Mouse (Mus musculus): ENCODE results near the gene Elmo1. TPM values are rescaled to one million over a fixed set of nuclear protein-coding genes. Genes with fewer than 3 reads are reported as not detected.

The Elmo1 gene
- polyA plus RNA-seq, 1 experiment from 2014 or later, result 19.2 TPM

DNA sequence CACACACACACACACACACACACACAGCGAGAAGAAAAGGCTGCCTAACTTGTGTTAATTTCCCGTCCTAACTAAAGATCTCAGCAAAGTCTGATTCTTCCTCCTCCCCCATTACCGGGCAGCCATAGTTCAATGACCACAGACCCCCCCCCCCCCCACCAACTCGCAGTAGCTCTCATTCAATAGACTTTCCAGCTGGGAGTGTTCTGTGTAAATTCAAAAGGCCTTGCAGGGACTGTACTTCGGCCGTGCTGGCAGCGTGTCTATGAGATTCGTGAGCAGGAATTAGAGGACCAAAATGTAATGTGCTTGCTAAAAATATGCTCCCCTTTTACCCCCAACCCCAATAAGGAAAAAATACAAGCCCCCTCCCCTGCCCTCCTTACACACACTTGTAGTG, 466.8 kb downstream of the Elmo1 start:
- Histone ChIP-seq H3K27ac (no peak overlapping the region), H3K4me3 (no peak overlapping the region), H3K36me3 (no peaks in the 10 kb centered on the region), H3K9me3 (no peaks in the 10 kb centered on the region), H3K27me3 (ENCODE audit: insufficient read depth, poor library complexity, severe bottlenecking) (no peaks in the 10 kb centered on the region), H3K4me1 (replicated peaks) (no peaks in the 10 kb centered on the region)
- 68% methylated on average over 8 of the region's 8 CpGs for WGBS
- no peak for DNase-seq (ENCODE audit: low spot score)

DNA sequence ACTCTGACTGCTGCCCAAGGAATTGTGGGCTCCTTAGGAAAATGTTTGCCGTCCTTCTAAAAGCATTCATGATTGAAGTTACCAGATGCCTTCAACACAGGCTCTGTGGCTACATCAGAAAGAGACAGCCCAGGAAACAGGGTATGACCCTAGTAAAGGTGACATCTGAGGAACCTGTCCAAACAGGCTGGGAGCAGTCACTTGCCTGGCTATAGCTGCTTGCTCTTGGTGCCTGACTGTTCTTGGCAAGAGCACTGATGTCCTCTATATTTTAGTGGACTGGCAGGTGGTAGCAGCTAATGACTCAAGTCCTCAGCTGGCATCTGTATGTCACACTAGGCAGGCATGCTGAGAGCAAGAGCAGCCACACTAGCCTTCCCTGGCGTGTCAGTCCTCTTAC, 468.0 kb downstream of the Elmo1 start:
- Histone ChIP-seq H3K27ac (no peak overlapping the region), H3K4me1 (replicated peaks) (no peaks in the 10 kb centered on the region), H3K9me3 (no peaks in the 10 kb centered on the region), H3K4me3 (no peak overlapping the region), H3K36me3 (no peaks in the 10 kb centered on the region), H3K27me3 (ENCODE audit: insufficient read depth, poor library complexity, severe bottlenecking) (no peaks in the 10 kb centered on the region)
- no peak for DNase-seq (ENCODE audit: low spot score)
- 85% methylated on average over 2 of the region's 2 CpGs for WGBS

DNA sequence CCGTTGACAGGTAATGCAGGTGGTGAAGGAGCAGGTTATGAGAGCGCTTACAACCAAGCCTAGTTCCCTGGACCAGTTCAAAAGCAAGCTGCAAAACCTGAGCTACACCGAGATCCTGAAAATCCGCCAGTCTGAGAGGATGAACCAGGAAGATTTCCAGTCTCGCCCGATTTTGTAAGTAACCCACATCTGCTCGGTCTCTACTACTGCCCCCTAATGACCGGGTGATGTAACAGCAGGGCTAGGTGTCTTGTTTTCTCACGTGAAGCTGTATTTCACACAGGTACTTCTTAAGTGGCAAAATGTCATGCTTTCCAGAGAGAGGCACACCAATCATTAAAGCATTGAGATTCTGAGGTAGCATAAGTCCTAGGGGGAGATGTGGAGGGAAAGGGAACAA, 474.0 kb downstream of the Elmo1 start:
- Histone ChIP-seq H3K27me3 (ENCODE audit: insufficient read depth, poor library complexity, severe bottlenecking) (no peaks in the 10 kb centered on the region), H3K36me3 (no peaks in the 10 kb centered on the region), H3K4me1 (replicated peaks) (no peaks in the 10 kb centered on the region), H3K27ac (no peak overlapping the region), H3K9me3 (no peaks in the 10 kb centered on the region), H3K4me3 (no peak overlapping the region)
- 88% methylated on average over 9 of the region's 9 CpGs for WGBS
- DNase-seq (ENCODE audit: low spot score), result no peak

DNA sequence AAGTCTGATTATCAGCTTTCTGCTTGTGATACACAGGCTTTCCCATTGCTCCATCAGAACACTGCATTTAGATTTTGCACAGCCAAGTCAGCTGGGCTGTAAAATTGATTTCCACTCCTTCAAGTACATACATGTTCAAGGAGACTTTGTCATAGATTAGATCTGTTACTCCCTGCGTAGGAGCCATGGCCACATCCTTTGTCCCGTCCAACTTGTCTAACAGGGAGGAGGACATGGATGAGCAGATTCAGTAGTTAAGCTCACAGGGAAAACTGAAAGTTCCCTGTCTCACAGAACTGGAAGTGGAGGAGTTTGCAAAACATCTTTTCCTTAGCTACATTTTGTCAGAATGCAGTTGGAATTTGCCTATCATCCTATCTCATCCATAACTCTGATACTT, 484.8 kb downstream of the Elmo1 start:
- H3K9me3 ChIP-seq, result peaks cover 6% of the 10 kb centered on the region
- DNase-seq (ENCODE audit: low spot score), result no peak
- peaks cover 9% of the 10 kb centered on the region; the same call in 1 of the 2 replicates for H3K36me3 ChIP-seq
- no peak overlapping the region for H3K27ac ChIP-seq
- H3K4me1 ChIP-seq (replicated peaks), result no peaks in the 10 kb centered on the region
- no peaks in the 10 kb centered on the region for H3K27me3 ChIP-seq (ENCODE audit: insufficient read depth, poor library complexity, severe bottlenecking)
- no peak overlapping the region for H3K4me3 ChIP-seq
- WGBS, result 88% methylated on average over 2 of the region's 2 CpGs

DNA sequence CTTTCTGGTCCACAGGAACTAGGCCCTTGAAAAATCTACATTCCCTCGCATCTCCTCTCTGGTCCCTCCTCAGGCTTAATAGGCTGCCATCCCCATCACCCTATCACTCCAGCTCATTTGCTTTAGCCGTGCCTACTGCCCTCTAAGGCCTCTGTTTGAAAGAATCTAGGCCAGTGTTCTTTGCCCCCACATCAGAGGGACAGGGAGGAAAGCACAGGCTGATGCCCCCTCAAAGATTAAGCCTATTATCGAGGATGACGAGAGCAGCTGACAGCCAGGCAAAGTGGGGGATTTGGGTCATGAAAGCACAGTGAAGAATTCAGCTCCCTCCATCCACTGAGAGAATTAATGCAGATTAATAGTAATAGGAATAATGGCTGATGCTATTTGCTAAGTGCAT, 495.5 kb downstream of the Elmo1 start:
- no peak overlapping the region for H3K4me3 ChIP-seq
- no peak overlapping the region for H3K27ac ChIP-seq
- no peak for DNase-seq (ENCODE audit: low spot score)
- no peaks in the 10 kb centered on the region for H3K36me3 ChIP-seq
- H3K27me3 ChIP-seq (ENCODE audit: insufficient read depth, poor library complexity, severe bottlenecking), result no peaks in the 10 kb centered on the region
- H3K9me3 ChIP-seq, result no peaks in the 10 kb centered on the region
- H3K4me1 ChIP-seq (replicated peaks), result no peaks in the 10 kb centered on the region
- WGBS, result 84% methylated on average over 4 of the region's 4 CpGs

DNA sequence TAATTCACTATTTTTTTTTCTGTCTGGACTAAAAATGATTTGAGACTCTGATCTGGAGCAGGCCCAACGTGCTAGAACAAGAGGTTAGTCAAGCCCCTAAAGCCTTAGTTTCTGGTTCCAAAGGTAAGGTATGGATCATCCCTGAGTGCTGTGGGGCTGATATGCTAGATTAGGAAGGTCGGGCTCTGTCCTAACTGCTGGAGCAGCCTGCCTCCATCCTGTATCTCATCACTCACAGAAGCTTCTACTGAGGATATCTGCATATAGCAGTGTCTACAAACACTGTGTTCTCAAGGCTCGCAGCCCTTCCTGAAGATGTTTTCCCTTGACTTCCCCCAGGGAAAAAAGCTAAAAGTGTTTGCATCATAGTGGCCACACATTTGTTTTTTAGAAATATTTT, 496.1 kb downstream of the Elmo1 start:
- no peak overlapping the region for H3K27ac ChIP-seq
- no peak overlapping the region for H3K4me3 ChIP-seq
- H3K36me3 ChIP-seq, result no peaks in the 10 kb centered on the region
- H3K4me1 ChIP-seq (replicated peaks), result no peaks in the 10 kb centered on the region
- WGBS, result 85% methylated on average over 3 of the region's 3 CpGs
- no peaks in the 10 kb centered on the region for H3K9me3 ChIP-seq
- no peak for DNase-seq (ENCODE audit: low spot score)
- no peaks in the 10 kb centered on the region for H3K27me3 ChIP-seq (ENCODE audit: insufficient read depth, poor library complexity, severe bottlenecking)

DNA sequence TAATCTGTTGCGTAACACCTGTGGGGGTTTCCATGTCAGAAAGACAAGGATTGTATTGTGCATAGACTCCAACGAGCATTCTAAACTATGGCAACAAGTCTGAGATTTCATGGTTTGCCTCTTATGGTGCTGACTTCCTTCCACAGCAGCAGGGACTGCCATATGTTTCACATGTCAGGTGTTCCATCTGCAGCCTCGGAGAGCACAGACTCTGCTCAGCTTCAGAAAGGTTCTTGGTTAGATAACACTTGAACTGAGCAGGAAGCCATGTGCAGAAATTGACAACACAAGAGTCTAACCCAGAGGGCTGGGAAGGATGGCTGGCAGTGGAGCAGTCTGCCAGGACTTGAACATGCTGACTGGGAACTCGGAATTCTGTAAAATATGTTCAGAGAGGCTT, 500.6 kb downstream of the Elmo1 start:
- Histone ChIP-seq H3K27me3 (ENCODE audit: insufficient read depth, poor library complexity, severe bottlenecking) (no peaks in the 10 kb centered on the region), H3K4me1 (replicated peaks) (no peaks in the 10 kb centered on the region), H3K27ac (no peak overlapping the region), H3K9me3 (no peaks in the 10 kb centered on the region), H3K4me3 (no peak overlapping the region), H3K36me3 (no peaks in the 10 kb centered on the region)
- DNase-seq (ENCODE audit: low spot score), result no peak
- WGBS, result 82% methylated on average over 4 of the region's 4 CpGs

DNA sequence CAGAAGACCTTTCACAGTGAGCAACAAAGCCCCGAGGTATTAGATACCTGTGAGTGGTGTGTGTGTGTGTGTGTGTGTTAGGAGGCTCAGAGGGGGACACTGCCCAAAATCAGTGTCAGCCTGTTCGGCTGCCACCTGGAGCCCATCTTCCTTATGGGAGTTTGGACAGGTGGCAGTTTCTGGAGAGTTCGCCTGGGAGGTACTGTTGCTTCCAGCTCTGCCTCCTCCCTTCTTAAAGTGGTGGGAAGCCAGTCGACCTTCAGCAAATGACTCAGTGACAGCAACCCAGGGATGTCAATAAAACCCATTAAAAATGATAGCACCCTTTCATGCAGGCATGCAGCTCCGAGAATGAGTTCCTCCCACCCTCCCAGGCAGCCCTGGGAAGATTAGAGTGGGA, 506.9 kb downstream of the Elmo1 start:
- no peaks in the 10 kb centered on the region for H3K9me3 ChIP-seq
- no peaks in the 10 kb centered on the region for H3K36me3 ChIP-seq
- H3K4me3 ChIP-seq, result no peak overlapping the region
- H3K27ac ChIP-seq, result no peak overlapping the region
- no peaks in the 10 kb centered on the region for H3K27me3 ChIP-seq (ENCODE audit: insufficient read depth, poor library complexity, severe bottlenecking)
- DNase-seq (ENCODE audit: low spot score), result no peak
- H3K4me1 ChIP-seq (replicated peaks), result peaks cover 8% of the 10 kb centered on the region; the same call in 1 of the 2 replicates
- 73% methylated on average over 5 of the region's 5 CpGs for WGBS

DNA sequence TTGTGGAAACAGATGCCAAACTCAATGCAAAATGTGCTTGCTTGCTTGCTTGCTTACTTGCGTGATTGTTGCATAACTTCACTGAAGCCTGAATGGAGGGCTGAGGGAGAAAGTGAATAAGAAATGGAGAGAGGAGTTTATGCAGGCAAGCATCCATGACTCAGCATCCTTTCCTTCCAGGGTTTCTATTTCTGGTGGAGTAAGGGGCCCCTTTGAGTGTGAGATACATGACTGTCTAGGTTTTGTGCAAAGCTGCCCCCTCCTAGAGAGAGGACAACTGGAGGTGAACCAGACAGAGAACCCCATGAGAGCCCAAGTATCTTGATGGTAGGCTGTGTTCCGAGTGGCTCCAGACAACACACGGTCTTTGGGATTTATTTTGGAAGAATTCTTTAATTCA, 508.2 kb downstream of the Elmo1 start:
- DNase-seq (ENCODE audit: low spot score), result no peak
- Histone ChIP-seq H3K27ac (no peak overlapping the region), H3K9me3 (no peaks in the 10 kb centered on the region), H3K4me1 (replicated peaks) (peaks cover 8% of the 10 kb centered on the region; the same call in 1 of the 2 replicates), H3K36me3 (no peaks in the 10 kb centered on the region), H3K27me3 (ENCODE audit: insufficient read depth, poor library complexity, severe bottlenecking) (no peaks in the 10 kb centered on the region), H3K4me3 (no peak overlapping the region)
- 94% methylated on average over 3 of the region's 3 CpGs for WGBS

DNA sequence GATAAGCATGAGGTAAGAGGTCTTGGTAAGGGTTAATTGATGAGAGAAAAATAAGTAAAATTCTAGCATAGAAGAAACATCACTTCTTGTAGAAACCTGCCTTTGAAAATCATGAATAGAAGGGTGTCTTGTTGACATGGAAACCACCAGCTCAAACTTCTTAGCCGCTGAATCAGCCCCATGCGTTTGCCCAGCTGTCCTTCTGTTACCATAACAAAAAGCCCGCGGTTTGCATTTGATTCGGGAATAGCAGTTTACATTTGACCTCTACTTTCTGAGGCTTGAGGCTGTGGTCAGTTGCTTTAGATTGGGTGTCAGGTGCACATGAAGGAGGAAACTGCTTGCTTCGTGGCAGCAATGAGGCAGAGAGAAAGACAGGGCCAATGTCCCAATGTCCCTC, 509.9 kb downstream of the Elmo1 start:
- peak; percentile 8 for DNase-seq (ENCODE audit: low spot score)
- Histone ChIP-seq H3K36me3 (0 out of 2 replicates have a peak, but pooled peaks cover 3% of the 10 kb centered on the region), H3K4me3 (no peak overlapping the region), H3K9me3 (no peaks in the 10 kb centered on the region), H3K27ac (no peak overlapping the region; the same call in 1 of the 2 replicates), H3K4me1 (replicated peaks) (peaks cover 8% of the 10 kb centered on the region; the same call in 1 of the 2 replicates), H3K27me3 (ENCODE audit: insufficient read depth, poor library complexity, severe bottlenecking) (no peaks in the 10 kb centered on the region)
- 24% methylated on average over 6 of the region's 6 CpGs for WGBS

DNA sequence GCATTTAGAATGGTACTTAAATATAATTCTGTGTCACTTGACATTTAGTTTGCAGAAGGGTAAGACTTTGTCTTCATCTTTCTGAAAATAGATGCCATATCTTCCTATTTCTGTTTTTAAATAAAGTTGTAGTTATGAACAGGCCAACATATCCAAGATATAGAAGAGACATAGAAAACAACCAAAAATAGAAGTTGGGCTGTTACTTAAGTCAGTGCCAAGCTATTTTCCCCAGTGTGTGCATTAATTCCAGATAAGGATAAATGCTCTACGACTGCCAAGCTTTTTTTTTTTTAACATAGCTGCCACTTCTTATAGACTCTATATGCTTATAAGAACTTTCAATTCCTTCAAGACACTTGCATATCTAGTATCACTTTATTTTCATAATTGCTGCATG, 511.0 kb downstream of the Elmo1 start:
- 89% methylated on average over 1 of the region's 1 CpGs for WGBS
- peaks cover 11% of the 10 kb centered on the region; the same call in 1 of the 2 replicates for H3K36me3 ChIP-seq
- no peak overlapping the region for H3K4me3 ChIP-seq
- H3K27ac ChIP-seq, result no peak overlapping the region
- H3K27me3 ChIP-seq (ENCODE audit: insufficient read depth, poor library complexity, severe bottlenecking), result no peaks in the 10 kb centered on the region
- H3K4me1 ChIP-seq (replicated peaks), result peaks cover 8% of the 10 kb centered on the region; the same call in 1 of the 2 replicates
- no peaks in the 10 kb centered on the region for H3K9me3 ChIP-seq
- no peak for DNase-seq (ENCODE audit: low spot score)

DNA sequence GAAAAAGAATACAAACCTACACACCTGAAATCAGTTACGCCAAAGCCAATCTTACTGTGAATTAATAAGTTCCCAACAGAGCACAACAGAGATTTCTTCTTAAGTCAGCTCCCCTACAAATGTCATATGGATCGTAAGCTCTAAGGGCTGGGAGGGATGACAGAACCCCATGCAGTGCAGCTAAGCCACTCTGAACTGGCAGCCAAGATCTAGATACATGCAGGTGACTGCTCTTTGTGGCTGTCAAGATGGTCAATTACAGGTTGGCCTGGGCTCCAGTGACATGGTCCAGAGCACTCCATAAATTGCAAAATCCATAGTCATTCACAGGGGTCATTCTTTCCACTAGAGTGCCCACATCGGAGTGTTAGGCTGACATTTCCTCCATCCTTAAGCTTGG, 516.5 kb downstream of the Elmo1 start:
- H3K4me3 ChIP-seq, result no peak overlapping the region
- 85% methylated on average over 3 of the region's 3 CpGs for WGBS

DNA sequence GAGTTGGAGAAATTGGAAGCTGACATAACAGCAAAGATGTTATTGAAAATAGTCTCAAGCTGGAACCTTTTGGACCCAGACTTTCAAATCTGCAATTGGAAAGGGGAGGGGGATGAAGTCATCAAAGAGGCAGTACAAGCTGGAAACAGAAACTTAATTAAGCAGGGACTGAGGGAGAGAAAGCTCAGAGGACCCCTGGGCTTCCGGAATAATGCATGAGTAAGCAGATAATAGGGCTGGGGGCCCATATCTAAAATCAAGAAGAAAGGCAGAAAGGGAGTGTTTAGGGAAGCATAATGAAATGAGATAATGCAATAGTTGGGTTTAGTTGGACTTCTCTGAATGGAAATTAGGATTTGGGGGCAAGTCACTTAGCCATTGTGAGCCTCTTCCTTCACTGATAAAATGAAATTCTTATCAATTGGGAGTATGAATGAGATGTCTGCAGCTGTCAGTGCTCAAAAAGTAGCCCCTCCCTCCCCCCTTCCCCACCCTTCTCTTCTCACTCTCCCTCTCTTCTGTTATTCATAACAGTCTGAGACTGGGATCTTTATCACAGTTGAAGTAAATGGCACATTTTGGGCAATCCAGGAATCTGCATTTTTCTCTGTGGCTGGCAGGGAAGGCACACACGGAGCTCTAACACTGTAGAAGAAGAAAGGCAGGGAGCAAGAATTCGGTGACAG, 518.8 kb downstream of the Elmo1 start:
- H3K4me3 ChIP-seq, result no peak overlapping the region
- no peaks in the 10 kb centered on the region for H3K9me3 ChIP-seq
- H3K36me3 ChIP-seq, result peaks cover 11% of the 10 kb centered on the region; the same call in 1 of the 2 replicates
- H3K4me1 ChIP-seq (replicated peaks), result peaks cover 12% of the 10 kb centered on the region
- no peak for DNase-seq (ENCODE audit: low spot score)
- H3K27me3 ChIP-seq (ENCODE audit: insufficient read depth, poor library complexity, severe bottlenecking), result no peaks in the 10 kb centered on the region
- no peak overlapping the region for H3K27ac ChIP-seq
- WGBS, result 21% methylated on average over 3 of the region's 3 CpGs

More for the DNA sequence above, 516.5 kb downstream of the Elmo1 start:
- Histone ChIP-seq H3K27ac (no peak overlapping the region), H3K27me3 (ENCODE audit: insufficient read depth, poor library complexity, severe bottlenecking) (no peaks in the 10 kb centered on the region), H3K9me3 (no peaks in the 10 kb centered on the region), H3K4me1 (replicated peaks) (peaks cover 12% of the 10 kb centered on the region), H3K36me3 (peaks cover 11% of the 10 kb centered on the region; the same call in 1 of the 2 replicates)
- no peak for DNase-seq (ENCODE audit: low spot score)
